Mouse (Mus musculus): ENCODE measurements around the gene Zfp280c. TPM values are rescaled to one million over a fixed set of nuclear protein-coding genes. Genes with fewer than 3 reads are reported as not detected.

Gene Zfp280c
- 1 to 10 TPM; 3.4 to 6.0 (median 5.3) TPM for total RNA-seq (2022)

DNA sequence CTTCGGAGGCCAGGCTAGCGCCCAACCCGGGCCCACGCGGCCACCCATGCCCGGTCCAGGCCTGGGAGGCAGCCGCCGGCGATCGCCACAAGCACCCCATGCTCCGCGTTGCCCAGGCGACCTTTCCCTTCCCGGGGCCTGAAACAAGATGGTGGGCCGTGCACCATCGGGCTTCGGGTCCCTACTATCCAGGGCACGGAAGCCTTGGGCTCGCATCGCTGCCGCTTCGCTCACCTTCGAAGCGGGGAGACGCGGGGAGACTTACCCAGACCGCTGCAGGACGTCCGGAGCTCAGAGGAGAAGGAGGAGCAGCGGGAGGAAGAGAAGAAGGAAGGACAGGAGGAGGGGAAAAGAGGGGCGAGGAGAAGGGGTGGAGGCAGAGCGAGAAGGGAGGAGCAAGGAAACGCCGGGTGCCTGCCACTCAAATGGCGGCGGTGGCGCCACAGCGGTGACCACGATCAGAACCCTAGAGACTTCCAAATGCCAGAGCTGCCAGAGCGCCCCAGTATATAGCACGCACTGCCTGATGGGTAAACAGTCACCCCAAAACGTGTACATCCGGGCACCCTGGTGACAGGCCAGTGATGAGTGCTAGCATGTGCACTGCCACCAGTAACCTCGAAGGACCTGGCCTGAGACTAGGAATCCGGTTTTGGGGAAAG lies at the start of gene Zfp280c:
Zfp280c (minus strand) TSS at position 406 of the 662 bp plus-strand sequence.
- DNase-seq (ENCODE audit: low spot score): peak; percentile 53

DNA sequence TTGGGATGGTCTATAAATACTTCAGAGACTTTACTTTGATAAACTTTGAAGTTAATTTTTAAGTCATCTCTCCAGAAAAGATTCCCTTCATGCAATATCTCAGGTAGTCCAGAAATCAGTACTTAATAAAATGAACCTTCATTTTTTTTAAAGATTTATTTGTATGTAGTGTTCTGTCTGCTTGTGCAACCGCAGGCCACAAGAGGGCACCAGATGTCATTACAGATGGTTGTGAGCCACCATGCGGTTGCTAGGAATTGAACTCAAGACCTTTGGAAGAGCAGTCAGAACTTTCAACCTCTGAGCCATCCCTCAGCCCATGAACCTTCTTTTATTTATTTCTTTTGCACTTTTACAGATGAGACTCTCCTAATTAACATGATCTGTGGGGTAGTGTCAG lies 42.7 kb upstream of the Zfp280c start:
- DNase-seq (ENCODE audit: low spot score): no peak

DNA sequence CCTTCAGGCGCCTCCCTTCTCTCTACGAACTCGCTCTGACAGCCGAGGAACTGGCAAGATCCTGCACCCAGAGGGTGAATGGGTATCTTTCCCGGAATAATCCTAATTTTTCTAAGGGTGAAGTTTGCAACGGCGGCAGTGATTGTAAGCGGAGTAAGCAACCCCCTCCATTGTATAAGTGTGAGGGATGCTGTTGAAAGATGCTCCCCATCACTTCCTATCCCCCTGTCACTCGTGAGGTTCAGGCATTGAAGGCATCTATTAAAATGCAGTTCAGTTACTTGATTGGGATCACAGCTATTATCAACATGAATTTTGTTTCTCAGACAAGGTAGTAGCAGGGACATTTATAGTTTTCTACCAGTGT lies 29.7 kb upstream of the Zfp280c start:
- no peak for DNase-seq (ENCODE audit: low spot score)

DNA sequence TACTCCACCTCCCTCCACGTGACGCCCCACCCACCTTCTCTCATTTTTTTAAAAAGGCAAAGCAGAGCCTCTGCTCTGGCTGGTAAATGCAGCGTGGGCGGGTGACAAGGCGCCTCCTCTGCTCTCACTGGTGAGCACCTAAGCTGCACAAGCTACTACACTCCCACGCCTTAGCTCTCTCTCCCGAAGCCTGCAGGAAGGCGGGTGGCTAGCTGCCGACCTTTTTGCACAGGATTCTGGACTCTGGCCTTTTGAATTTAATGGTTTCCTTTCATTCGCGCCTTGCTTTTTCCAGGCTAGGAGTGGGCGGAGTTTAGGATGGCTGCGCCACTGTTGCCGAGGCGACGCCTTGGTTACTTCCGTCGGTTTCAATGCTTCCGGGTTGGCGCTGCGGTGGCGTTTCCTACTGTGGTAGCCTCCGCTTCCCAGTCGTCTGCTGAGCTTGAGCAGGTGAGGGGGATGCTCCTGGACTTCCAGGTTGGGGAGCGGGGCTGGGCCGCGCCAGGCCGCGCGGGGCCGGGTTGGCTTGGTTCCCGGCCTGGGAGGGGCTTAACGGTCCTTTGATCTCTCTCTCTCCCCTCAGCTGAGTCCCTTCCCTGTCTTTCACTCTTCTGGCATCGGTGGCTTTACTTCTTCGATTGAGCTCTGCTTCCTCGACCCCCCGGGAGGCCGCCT lies 29.2 kb upstream of the Zfp280c start, which contains the start of gene Slc25a14:
Slc25a14 (plus strand) TSS at position 35 of the 675 bp plus-strand sequence.
- peak; percentile 79 for DNase-seq (ENCODE audit: low spot score)

DNA sequence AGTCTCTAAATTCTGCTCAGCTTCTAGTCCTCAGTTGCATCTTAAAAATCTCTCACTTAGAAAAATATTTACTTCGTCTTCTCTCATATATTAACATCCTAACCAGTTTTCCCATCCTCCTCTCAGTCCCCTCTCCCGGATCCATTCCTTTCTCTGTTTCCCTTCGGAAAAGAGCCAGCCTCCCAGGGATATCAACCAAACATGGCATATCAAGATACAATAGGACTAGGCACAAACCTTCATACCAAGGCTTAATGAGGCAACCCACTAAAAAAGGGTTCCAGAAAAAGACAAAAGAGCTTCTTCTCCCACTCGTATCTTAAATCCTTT lies 28.7 kb upstream of the Zfp280c start:
- DNase-seq (ENCODE audit: low spot score): no peak

DNA sequence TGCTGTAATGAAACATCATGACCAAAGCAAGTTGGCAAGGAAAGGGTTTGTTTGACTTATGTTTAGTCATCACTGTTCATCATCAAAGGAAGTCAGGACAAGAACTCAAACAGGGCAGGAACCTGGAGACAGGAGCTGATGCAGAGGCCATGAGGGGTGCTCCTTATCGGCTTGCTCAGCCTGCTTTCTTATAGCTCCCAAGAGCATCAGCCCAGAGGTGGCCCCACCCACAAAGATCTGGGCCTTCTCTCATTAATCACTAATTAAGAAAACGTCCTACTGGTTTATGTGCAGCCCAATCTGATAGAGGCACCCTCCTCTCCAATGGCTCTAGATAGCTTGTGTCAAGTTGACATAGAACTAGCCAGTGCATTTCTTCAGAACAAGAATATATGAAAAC lies 10.6 kb upstream of the Zfp280c start:
- DNase-seq (ENCODE audit: low spot score): no peak

DNA sequence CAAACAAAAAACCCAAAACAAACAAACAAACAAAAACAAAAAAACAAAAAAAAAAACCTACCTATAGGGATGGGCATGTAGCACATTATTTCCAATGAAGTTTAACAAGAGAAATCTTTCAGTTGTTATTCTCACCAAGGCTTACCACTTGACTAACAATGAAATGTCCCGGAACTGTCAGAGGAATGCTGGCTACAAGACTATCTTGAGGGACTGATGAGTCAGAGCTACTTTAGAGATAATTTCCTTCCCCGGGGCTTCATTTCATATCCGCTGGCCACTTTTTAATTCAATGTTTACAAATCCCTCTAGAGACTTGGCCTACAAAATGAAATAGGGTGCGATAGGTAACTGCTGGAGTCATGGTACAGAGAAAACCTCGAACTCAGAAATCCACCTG lies 2.6 kb upstream of the Zfp280c start:
- DNase-seq (ENCODE audit: low spot score): no peak

DNA sequence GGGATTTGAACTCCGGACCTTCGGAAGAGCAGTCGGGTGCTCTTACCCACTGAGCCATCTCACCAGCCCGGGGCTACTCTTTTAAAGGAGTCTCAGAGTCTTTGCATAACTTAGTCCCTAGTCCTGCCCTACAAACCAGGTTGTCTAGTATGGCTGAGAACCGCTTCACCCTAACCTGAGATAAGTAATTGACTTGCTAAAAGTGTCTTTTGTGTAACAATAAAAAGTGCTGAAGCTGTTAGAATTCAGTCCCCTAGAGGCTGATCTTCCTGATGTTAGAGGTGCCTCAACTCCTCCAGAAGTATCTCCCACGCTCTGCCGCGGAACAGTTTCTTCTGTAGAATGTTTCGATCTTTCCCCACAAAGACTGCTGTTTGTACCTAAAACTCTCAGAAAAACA lies 1.7 kb upstream of the Zfp280c start:
- DNase-seq (ENCODE audit: low spot score): no peak

DNA sequence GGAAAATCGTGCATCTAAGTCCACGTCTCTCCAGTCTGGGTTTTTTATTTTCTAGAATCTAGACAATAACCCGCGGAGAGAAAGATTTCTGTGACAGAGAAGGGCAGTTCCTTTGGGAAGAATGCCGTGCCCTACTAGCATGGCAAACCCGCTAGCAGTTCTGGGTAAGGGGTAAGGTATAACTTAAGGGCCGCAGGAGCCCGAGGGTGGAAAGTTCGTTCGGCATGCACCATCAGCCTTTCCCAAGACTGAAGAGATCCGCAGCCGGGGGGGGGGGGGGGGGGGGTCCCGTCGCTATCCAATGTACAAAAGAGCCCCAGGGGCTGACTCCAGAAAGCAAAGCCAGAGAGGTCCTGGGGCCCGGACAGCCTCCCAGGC lies 594 bp downstream of the Zfp280c start:
- no peak for DNase-seq (ENCODE audit: low spot score)

DNA sequence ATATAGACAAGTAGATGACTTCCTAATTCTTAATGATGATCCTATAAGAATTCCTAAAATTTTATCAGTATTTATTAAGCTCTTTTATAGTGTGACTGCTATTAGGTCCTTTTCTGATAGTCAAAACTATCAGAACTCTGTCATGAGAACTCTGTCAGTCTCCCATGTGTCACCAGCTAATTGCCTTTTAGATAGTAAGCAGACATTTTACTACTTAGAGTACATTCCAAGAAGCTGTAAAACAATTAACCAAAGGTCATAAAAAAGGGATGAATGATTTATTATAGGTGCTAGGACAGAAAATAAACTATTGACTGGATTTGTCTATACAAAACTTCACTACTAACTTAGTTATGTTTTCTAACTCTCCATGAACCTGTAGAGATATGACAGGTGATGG lies 11.0 kb downstream of the Zfp280c start:
- no peak for DNase-seq (ENCODE audit: low spot score)

DNA sequence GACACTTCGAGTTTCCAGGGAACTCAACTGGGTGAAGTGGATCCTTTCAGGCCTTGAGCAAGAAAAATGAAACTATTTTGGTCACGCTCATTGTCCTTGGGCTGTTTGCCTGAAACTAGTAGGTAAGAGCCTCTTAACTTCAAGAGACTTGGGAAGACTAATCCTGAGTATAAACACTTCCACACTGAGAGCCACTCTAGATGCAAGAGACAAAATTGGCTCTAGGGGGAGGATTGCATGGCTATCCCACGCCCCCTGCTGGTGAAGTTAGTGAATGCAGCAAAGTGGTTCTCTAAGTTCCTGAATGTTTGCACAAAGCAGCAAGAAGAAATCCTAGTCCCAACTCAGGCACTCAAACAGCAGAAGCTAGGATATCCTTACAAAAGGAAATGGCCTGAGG lies 62.1 kb downstream of the Zfp280c start:
- DNase-seq (ENCODE audit: low spot score): peak; percentile 64

DNA sequence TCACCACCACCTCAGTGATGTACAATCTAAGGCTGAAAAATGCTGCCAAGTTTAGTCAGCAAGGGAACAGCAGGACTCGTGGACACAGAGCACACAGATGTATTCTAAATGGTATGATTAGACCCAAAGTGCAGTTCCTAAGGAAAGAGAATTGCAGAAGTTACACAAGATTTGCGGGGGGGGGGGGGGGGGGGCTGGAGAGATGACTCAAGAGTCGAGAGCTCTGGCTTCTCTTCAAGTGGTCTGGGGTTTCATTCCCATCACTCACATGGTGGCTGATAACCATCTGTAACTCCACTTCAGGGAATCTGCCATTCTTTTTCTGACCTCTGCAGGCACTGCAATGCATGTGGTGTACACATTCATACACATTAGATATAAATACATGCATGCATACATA lies 67.9 kb downstream of the Zfp280c start:
- no peak for DNase-seq (ENCODE audit: low spot score)

DNA sequence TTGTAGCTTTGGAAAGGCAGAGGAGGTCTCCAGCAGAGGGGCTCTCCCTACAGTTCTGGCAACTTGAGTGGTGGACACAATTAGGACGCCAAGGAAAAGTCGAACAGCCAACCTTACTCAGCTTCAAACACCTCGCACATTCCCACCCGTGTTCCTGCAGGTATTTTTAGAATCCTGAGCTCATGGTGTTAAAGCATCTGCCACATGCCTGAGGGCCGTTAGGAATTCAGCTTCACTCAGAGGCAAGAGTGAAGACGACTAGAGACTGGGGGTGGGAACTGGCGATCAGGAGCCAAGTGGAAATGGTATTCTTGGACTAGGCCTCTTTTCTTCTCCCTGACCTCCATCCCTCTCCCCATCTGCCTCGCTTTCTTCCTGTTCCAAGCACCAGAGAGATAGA lies 68.4 kb downstream of the Zfp280c start:
- DNase-seq (ENCODE audit: low spot score): no peak

DNA sequence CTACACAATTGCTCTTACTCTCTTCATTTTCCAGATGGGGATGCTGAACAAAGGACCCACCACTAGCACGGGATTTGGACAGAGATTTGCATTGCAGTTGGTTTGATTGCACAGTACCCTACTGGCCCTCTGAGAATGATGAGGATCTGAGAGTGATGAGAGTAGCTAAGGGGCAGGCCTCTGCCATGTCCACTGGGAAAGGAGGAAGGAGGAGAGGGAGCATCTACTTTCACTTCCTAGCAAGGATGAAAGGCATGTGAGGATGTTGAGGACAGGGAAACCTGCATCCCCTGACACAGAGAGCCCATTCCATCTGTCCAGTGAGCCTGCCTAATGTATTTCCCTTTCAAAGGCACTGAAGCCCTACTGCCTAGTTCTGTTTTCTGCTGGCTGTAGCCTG lies 69.0 kb downstream of the Zfp280c start:
- no peak for DNase-seq (ENCODE audit: low spot score)

DNA sequence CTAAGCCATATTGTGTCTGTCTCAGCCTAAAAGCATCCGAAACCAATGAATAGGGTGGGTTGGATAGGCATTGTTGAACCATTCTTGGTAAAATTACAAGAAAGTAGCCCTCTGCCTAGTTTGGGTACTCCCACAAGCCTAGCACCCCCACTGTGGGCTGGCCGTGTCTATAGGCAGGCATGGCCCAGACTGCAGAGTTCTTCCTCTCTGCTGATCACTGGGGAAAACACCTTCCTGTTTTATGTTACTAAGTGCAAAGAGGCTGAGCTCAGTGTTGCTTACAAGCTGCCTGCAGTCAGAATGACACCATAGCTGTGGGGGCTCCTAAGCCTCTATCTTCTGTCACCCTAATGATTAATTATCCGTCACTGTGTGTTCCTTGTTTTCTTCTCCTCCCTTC lies 70.8 kb downstream of the Zfp280c start:
- no peak for DNase-seq (ENCODE audit: low spot score)

DNA sequence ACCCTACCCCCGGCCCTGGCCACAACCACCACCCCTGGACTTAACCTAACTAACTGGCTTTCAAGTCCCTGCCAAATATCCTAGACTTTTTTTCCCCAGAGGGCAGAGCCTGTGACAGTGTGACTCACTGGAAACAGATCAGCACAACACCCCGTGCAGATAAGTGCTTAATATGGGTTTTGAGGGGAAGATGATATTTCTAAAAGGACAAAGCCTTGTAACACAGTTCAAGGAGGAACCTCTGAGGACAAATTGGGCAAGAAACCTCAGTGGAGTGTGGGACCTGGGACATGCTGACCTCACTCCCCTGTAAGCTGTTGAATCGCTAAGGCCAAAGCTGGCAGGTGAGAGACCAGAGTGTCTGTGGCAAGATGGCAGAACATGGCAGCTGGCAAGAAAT lies 72.7 kb downstream of the Zfp280c start:
- no peak for DNase-seq (ENCODE audit: low spot score)

DNA sequence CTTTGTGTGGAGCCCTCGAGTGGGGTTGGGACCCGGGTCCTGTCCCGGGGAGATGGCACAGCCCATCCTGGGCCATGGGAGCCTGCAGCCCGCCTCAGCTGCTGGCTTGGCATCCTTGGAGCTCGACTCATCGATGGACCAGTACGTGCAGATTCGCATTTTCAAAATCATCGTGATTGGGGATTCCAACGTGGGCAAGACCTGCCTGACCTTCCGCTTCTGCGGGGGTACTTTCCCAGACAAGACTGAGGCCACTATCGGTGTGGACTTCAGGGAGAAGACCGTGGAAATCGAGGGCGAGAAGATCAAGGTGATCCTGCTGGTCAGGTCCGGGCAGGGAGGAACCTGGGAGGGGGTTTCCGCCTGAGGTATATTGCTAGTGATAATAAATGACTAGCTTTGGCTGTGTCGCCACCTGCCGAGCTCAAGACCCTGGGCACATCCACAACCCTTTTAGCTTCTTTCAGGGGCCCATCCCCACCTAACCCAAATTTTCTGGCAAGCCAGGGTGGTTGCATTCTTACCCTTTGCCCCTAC lies 74.7 kb downstream of the Zfp280c start:
- no peak for DNase-seq (ENCODE audit: low spot score)

DNA sequence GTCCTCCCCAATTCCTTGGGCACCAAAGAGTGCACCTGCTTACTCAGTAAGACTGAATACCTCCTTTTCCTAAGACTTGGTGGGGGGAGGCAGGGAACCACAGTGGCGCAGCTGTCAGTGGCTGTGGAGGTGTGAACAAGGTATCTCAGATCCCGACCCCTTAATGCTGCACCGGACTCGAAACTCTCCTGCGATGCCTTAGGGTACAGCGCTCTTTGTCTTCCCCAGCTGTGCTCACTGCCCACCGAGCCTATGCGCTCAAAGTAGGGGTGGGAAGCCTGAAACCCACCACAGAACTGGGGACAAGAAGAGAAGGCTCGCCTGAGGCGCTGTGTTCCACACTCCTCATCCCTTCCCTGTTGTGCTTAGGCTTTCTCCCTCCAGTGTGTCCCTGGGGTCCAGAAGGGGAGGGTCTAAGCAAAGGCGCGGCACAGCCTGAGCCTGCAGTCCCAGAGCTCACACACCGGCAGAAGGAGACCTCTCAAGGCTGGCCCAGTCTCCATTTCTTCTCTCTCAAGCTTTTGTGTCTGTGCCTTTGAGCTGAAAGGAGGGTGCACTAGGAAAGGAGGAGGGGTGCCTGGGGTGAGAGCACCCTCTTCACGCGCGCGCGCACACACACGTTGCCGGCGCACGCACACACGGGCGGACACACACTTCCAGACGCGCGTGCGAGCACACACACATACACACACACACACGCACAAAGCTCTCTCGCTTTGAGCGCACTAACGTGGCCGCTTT lies 75.3 kb downstream of the Zfp280c start, which contains the start of gene Rab33a:
Rab33a (plus strand) TSS at position 478 of the 741 bp plus-strand sequence.
- no peak for DNase-seq (ENCODE audit: low spot score)

DNA sequence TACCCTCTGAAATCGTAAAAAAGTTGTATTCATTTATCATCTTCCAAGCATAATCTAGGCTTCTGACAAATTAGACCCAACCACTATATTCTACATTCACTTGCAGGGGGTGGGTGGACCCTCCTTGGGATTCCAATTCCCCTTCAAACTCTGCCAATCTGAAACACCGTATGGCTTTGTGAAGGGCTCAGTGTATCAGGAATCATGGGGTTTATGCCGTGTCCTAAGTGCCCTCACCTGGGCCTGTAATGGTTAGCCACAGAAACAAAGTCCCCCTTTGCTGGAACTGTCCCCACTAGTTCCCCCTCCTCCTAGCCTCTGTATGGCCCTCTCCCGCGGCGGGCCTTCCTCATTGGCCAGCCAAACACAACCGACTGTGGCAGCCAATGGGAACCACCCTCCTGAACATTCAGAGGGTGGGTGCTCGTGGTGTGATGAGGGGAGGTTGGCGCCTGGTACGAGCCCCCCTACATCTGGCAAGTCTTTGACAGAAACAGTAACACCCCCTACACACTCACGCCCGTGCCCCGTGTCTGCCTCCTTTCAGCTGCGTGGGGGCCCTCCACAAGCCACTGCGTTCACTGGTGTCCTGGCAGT lies 76.0 kb downstream of the Zfp280c start:
- no peak for DNase-seq (ENCODE audit: low spot score)

DNA sequence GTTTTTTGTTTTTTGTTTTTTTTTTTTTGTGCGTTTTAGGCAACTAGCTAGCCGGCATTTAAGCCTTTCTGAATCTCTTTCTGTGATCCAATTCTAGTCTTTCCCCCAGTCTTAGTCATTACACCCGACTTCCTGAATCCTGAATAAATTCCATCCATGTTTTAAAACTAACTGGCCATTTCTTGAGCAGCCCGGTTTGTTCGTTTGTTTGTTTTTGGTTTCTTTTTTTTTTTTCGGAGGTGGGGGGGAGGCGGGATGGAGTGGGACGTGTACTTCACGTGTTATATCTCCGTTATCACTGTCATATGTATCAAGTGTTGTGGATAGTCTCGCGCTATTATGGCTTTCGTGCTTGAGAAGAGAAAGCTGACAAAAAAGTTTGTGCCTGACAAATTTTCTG lies 80.5 kb downstream of the Zfp280c start:
- DNase-seq (ENCODE audit: low spot score): no peak

DNA sequence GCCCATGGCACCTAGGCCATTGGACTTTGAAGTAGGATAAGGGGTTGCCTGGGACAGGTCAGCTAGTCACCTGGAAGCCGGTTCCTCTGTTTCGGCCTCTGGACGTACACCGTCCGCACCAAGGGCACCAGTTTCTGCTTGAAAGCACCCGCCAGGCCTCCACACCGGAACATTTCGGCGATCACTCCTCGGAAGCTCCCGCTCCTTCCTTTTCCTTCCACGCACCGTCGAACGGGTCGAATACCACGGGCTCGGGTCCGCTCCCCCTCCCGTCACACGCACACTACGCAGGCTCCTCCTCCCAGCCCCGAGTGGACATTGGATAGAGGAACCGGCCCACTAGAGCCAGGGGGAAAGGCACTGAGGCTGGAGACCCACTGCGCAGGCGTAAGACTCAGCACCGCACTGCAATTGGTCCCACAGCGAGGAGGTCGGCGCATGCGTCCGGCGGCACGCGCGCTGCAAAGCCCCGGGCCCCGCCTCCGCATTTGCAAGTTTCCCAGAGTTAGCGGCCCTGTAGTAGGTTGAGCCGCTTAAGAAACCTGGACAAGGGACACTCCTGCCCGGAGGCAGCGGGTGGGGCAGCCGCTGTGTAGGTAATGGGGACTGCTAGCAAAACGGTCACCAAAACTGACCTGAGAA lies 81.0 kb downstream of the Zfp280c start, which contains the start of gene Aifm1:
Aifm1 (minus strand) TSS at position 398 of the 642 bp plus-strand sequence.
- peak; percentile 92 for DNase-seq (ENCODE audit: low spot score)

DNA sequence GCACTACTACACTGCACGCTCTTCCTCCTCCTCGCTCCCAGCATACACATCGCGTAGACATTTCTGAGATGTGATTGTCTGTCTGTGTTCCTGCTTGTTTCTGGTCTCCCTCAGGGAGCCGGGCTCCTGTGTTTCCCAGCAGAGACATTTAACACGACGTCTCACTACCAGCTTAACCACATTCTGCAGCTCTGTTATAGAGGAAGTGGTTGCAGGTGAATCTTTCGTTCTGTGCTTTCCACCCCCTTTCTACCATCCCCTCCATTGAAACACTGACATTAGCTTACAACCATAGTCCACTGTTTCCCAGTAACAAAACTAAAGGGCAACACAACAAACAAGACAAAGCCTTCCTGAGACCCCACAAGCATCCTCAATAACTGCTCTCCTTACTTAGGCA lies 100.5 kb downstream of the Zfp280c start:
- no peak for DNase-seq (ENCODE audit: low spot score)

Data from heart, adult 8-10 months (tissue).